Mouse (Mus musculus): Measurements from ENCODE around the gene Ldb3.

Gene Ldb3

GRCm38 (mm10) chr14:34554047-34554446 lies 34.4 kb downstream of the Ldb3 start:
- DNase-seq, result peak; percentile 63

GRCm38 (mm10) chr14:34553470-34553869 lies 35.0 kb downstream of the Ldb3 start:
- DNase-seq, result no peak

- DNase-seq, result no peak
Measured at GRCm38 (mm10) chr14:34552226-34552625, 36.3 kb downstream of the Ldb3 start.

GRCm38 (mm10) chr14:34549004-34549671 lies 39.3 kb downstream of the Ldb3 start:
- peak; percentile 83 for DNase-seq

GRCm38 (mm10) chr14:34548391-34549001 lies 40.0 kb downstream of the Ldb3 start:
- DNase-seq, result peak; percentile 71

GRCm38 (mm10) chr14:34544545-34544944 lies 43.9 kb downstream of the Ldb3 start:
- DNase-seq, result no peak

- DNase-seq, result no peak
Measured at GRCm38 (mm10) chr14:34544001-34544400, 44.5 kb downstream of the Ldb3 start.

- DNase-seq, result no peak
Measured at GRCm38 (mm10) chr14:34543596-34543995, 44.9 kb downstream of the Ldb3 start.

- DNase-seq, result no peak
Measured at GRCm38 (mm10) chr14:34541896-34542295, 46.6 kb downstream of the Ldb3 start.

GRCm38 (mm10) chr14:34540685-34541162 lies 47.8 kb downstream of the Ldb3 start:
- peak; percentile 49 for DNase-seq

GRCm38 (mm10) chr14:34535883-34536282 lies 52.6 kb downstream of the Ldb3 start:
- DNase-seq, result no peak

- peak; percentile 33 for DNase-seq
Measured at GRCm38 (mm10) chr14:34533537-34533936, 54.9 kb downstream of the Ldb3 start.

- DNase-seq, result peak; percentile 49
Measured at GRCm38 (mm10) chr14:34532536-34532935, 55.9 kb downstream of the Ldb3 start.

- no peak for DNase-seq
Measured at GRCm38 (mm10) chr14:34528804-34529203, 59.7 kb downstream of the Ldb3 start.

GRCm38 (mm10) chr14:34522701-34523100 lies 65.8 kb downstream of the Ldb3 start, which contains the start of gene 9230112D13Rik:
Gene 9230112D13Rik, minus strand, starts transcription at chr14:34522801.
- no peak for DNase-seq

- no peak for DNase-seq
Measured at GRCm38 (mm10) chr14:34517959-34518544, 70.4 kb downstream of the Ldb3 start.

- DNase-seq, result no peak
Measured at GRCm38 (mm10) chr14:34516960-34517577, 71.4 kb downstream of the Ldb3 start.

GRCm38 (mm10) chr14:34515860-34516259 lies 72.6 kb downstream of the Ldb3 start:
- DNase-seq, result no peak

GRCm38 (mm10) chr14:34514120-34514519 lies 74.4 kb downstream of the Ldb3 start:
- DNase-seq, result peak; percentile 51

- no peak for DNase-seq
Measured at GRCm38 (mm10) chr14:34512602-34513001, 75.9 kb downstream of the Ldb3 start.

- DNase-seq, result no peak
Measured at GRCm38 (mm10) chr14:34511901-34512300, 76.6 kb downstream of the Ldb3 start.

GRCm38 (mm10) chr14:34508842-34509439 lies 79.5 kb downstream of the Ldb3 start:
- no peak for DNase-seq

- DNase-seq, result no peak
Measured at GRCm38 (mm10) chr14:34508187-34508840, 80.2 kb downstream of the Ldb3 start.
